Mouse (Mus musculus): ENCODE results near the gene Plekhm1. TPM values are rescaled to one million over a fixed set of nuclear protein-coding genes. Genes with fewer than 3 reads are reported as not detected.
"Not testable (repeated sequence)": the region's sequence is repeated elsewhere in the genome, so short reads cannot be mapped to it uniquely, and the experiment has no call there.

The Plekhm1 gene
- polyA plus RNA-seq (2016; fragmentation: Nextera tagmentation; extraction: Ambion mirVana) = 12.1 and 12.7 TPM in 2 replicates

DNA sequence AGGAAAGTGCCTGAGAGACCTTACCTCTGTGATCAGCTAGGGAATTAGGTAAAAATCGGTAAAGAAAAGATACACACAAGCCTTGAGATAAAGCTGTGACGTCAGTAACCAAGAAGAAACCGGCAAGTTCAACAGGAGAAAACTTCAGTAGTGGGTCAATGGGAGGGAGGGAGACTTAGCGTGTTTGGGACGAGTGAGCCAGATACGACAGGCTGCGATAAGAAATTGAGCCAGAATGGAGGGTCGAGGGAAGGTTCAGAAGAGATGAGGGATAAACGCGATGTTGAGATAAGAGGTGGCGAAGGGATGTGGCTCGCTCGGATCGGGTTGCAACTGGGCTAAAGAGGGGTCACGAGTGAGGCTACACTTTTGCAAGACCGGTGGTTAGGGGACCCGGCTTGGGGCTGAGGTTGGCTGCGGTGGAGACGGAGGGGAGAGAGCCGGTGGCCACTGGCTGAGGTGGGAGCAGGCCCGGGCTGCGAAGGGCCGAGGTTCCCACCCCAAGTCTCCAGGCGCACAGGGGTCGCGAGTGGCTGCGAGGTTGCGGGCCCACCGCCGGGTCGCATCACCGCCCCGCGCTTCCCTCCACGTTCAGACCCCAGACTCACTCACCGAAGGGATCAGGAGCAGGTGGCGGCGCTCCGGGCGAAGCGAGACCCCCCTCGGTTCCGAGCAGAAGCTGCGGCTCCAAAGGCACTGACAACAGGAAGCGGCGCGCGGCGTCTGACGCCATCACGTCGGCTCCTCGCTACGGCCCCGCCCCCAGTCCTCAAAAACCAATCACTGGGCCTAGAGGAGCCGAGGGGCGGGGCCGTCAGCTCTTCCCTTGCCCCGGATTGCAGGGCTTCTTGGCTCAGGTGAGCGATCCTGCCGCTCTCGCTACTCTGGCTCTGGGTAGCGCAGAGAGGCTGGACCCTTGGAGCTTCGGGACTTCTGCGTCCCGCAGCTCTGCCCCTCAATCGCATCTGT lies at the start of gene Plekhm1:
TSS of gene Plekhm1 (minus strand) at position 707 of the 969 bp plus-strand sequence.
- peaks cover 22% of the 10 kb centered on the region for H3K4me1 ChIP-seq
- H3K27ac ChIP-seq (replicated peaks) = peak within 1 kb of the TSS; percentile 76
- H3K9ac ChIP-seq (replicated peaks) = peak within 1 kb of the TSS; percentile 83
- under 1% methylated on average over 65 of the region's 67 CpGs for WGBS
- peak within 1 kb of the TSS; percentile 89 for H3K4me2 ChIP-seq (replicated peaks)
- no peaks in the 10 kb centered on the region for H3K27me3 ChIP-seq
- H3K9me3 ChIP-seq = no peaks in the 10 kb centered on the region
- peak; percentile 98 for ATAC-seq (ENCODE audit: low FRiP score, low read depth)
- H3K36me3 ChIP-seq = peaks cover 3% of the 10 kb centered on the region; the same call in 1 of the 2 replicates
- peak within 1 kb of the TSS; percentile 85 for H3K4me3 ChIP-seq

DNA sequence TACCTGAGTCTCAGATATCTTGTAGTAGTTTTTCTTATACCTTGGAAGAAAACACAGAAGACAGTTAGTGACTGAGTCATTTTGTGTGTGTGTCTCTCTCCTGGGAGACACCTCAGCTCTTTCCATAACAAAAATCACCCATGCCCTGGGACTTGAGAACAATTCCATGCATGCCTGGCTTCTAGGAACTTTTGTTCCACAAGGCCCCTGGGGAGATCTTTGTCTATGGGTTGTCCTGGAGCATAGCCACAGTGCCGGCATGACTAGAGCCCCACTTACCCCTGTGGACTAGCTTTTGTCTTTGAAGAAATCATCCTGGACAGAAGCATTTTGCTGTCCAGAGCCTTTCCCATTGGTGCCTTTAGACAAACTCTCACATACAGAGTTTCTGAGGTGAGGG lies 38.6 kb upstream of the Plekhm1 start:
- H3K9me3 ChIP-seq; H3K27me3 ChIP-seq; H3K4me1 ChIP-seq; H3K9ac ChIP-seq (replicated peaks); H3K36me3 ChIP-seq; H3K4me3 ChIP-seq; H3K4me2 ChIP-seq (replicated peaks); H3K27ac ChIP-seq (replicated peaks); ATAC-seq (ENCODE audit: low FRiP score, low read depth): not testable (repeated sequence)
- WGBS = 20% methylated on average over 1 of the region's 1 CpGs

DNA sequence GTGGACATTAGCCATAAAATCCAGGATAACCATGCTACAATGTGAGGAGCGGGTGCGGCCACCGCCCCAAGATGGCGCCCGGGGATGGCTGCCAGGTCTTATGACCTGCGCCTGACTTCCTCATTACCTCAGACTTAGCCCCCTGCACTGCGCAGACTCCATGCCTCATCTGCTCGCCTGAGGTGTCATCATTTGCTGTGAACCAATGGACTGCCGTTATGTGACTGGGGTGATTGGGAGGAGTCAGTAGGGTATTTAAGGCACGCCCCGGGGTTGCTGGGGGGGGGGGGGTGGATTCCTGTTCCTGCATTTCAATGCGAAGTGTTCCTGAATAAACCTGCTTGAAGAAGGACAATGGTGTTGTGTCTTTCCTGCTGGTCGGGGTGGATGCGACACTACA lies 37.2 kb upstream of the Plekhm1 start:
- not testable (repeated sequence) for H3K4me3 ChIP-seq; H3K4me2 ChIP-seq (replicated peaks); H3K4me1 ChIP-seq; H3K27ac ChIP-seq (replicated peaks); H3K36me3 ChIP-seq; ATAC-seq (ENCODE audit: low FRiP score, low read depth); H3K9ac ChIP-seq (replicated peaks); H3K27me3 ChIP-seq; H3K9me3 ChIP-seq
- WGBS = 94% methylated on average over 14 of the region's 14 CpGs

DNA sequence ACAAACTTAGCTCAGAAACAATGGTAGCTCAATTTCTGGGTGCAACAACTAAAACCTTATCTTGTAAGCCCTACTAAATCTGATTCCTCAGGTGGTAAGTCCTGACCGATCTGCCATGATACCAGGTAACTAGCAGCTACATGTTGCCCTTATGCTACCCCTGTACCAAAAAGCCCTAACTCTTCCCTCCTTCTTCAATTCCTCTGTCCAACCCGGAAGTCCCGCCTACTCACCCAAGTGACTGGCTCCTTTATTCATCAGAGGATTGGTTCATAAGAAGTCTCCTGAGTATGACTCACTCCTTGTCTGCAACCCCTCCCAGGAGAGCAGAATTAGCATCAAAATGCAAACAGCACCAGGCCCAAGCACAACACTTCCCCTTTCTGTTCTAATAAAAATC lies 31.2 kb upstream of the Plekhm1 start:
- H3K9me3 ChIP-seq = no peaks in the 10 kb centered on the region
- H3K4me3 ChIP-seq = no peak overlapping the region
- H3K27me3 ChIP-seq = no peaks in the 10 kb centered on the region
- no peak for ATAC-seq (ENCODE audit: low FRiP score, low read depth)
- H3K36me3 ChIP-seq = no peaks in the 10 kb centered on the region
- H3K27ac ChIP-seq (replicated peaks) = no peak overlapping the region
- 96% methylated on average over 3 of the region's 3 CpGs for WGBS
- no peak overlapping the region for H3K4me2 ChIP-seq (replicated peaks)
- H3K4me1 ChIP-seq = no peaks in the 10 kb centered on the region
- no peak overlapping the region for H3K9ac ChIP-seq (replicated peaks)

DNA sequence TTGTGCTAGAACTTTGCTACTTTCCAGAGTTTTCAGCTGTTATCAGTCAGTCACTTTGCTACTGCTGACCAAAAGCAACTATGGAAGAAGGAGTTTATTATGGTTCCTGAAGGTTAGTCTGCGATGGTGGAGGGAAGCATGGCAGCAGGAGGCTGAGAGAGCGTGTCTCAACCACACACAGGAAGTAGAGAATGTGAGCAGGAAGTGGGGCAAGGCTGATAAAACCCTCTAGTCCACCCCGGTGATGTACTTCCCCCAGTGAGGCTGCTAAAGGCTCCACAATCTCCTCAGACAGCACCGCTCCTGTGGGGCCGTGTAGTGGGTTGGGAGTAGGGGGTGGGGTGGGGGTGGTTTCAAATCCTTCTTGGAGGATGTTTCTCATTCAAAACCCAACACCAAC lies 23.8 kb upstream of the Plekhm1 start:
- H3K9ac ChIP-seq (replicated peaks) = no peak overlapping the region
- H3K27ac ChIP-seq (replicated peaks) = no peak overlapping the region
- no peaks in the 10 kb centered on the region for H3K4me1 ChIP-seq
- no peaks in the 10 kb centered on the region for H3K36me3 ChIP-seq
- no peaks in the 10 kb centered on the region for H3K9me3 ChIP-seq
- H3K4me3 ChIP-seq = no peak overlapping the region
- no peak overlapping the region for H3K4me2 ChIP-seq (replicated peaks)
- 79% methylated on average over 5 of the region's 5 CpGs for WGBS
- ATAC-seq (ENCODE audit: low FRiP score, low read depth) = no peak
- no peaks in the 10 kb centered on the region for H3K27me3 ChIP-seq

DNA sequence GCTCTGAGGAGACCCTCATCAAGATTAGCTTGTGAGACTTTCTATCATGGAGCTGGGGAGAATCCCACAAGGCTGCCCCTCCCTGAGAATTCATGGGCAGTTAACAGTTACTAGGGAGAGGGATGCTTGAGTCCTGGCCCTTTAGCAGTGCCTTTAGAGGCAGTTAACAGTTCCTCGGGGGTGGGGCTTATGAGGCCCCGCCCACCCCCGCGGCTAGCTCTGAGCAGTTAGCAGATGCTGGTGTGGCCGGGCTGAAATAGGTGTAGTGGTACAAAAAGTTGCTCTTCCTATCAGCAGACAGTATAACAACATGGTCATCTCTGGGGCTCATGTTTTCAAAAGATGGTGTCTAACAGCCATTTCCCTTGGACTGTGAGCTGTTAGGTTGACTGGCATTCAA lies 12.5 kb upstream of the Plekhm1 start:
- 46% methylated on average over 5 of the region's 5 CpGs for WGBS
- no peak overlapping the region for H3K27ac ChIP-seq (replicated peaks)
- H3K9me3 ChIP-seq = no peaks in the 10 kb centered on the region

DNA sequence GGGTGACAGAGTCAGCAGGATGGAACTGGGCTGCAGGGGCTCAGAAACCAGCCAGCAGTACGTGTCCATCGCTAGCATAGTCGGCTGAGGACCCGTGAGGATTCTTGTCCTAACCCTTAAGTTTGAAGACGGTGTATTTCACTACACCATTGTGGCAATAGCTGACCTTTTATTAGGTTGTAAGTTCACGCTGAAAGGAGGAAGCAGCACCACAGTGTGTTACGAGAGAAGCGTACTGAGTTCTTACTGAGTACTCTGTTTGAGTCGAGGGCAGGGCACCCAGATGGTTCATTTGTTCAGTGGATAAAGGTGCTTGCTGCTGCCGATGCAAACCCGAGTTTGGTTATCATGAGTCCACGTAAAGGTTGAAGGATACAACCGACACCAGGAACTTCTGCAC lies 7.2 kb upstream of the Plekhm1 start:
- Histone ChIP-seq H3K4me2 (replicated peaks) (no peak overlapping the region), H3K4me3 (no peak overlapping the region), H3K36me3 (no peaks in the 10 kb centered on the region), H3K4me1 (no peaks in the 10 kb centered on the region), H3K27ac (replicated peaks) (no peak overlapping the region), H3K27me3 (no peaks in the 10 kb centered on the region), H3K9ac (replicated peaks) (no peak overlapping the region), H3K9me3 (no peaks in the 10 kb centered on the region)
- WGBS = 87% methylated on average over 13 of the region's 13 CpGs
- no peak for ATAC-seq (ENCODE audit: low FRiP score, low read depth)

More for the DNA sequence above, 12.5 kb upstream of the Plekhm1 start:
- no peaks in the 10 kb centered on the region for H3K4me1 ChIP-seq
- H3K36me3 ChIP-seq = no peaks in the 10 kb centered on the region
- H3K9ac ChIP-seq (replicated peaks) = no peak overlapping the region
- no peak overlapping the region for H3K4me2 ChIP-seq (replicated peaks)
- H3K4me3 ChIP-seq = no peak overlapping the region
- no peak for ATAC-seq (ENCODE audit: low FRiP score, low read depth)
- H3K27me3 ChIP-seq = no peaks in the 10 kb centered on the region

DNA sequence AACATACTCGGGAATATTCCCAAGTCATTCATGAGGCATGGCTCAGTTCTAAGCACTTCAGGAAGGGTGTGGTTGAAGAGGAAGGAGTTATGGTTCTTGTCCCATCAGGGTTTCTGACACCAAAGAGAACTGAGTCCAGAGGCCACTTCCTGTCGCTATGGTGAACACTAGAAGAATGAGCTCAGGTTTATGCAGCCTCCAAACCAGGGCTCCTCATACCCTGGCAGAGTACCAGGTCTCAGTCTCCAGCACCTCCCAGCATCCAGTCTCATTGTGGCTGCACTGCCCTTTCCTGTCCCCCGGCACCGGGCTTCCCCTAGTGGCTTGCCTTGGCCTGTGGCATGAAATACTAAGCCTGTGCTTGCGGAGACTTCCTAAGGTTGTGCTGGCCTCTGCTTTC lies 6.7 kb upstream of the Plekhm1 start:
- H3K27me3 ChIP-seq = no peaks in the 10 kb centered on the region
- no peaks in the 10 kb centered on the region for H3K36me3 ChIP-seq
- 81% methylated on average over 5 of the region's 5 CpGs for WGBS
- no peak overlapping the region for H3K27ac ChIP-seq (replicated peaks)
- no peak for ATAC-seq (ENCODE audit: low FRiP score, low read depth)
- no peak overlapping the region for H3K4me3 ChIP-seq
- no peak overlapping the region for H3K9ac ChIP-seq (replicated peaks)
- no peaks in the 10 kb centered on the region for H3K9me3 ChIP-seq
- H3K4me2 ChIP-seq (replicated peaks) = no peak overlapping the region
- H3K4me1 ChIP-seq = no peaks in the 10 kb centered on the region

DNA sequence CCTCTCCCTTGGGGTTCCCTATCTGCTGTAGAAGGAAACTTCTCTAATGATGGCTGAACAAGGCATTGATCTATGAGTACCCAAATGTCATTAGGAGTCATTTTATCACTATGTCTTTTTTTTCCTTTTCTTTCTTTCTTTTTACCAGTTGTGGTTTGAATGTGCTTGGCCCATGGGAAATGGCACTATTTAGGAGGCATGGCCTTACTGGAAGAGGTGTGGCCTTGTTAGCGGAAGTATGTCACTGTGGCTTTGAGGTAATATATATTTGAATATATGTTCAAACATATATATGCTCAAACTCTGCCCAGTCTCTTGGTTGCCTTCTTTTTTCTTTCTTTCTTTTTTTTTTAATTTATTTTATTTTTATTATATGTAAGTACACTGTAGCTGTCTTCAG lies 1.0 kb upstream of the Plekhm1 start:
- WGBS = 83% methylated on average over 1 of the region's 1 CpGs
- H3K27ac ChIP-seq (replicated peaks) = no peak overlapping the region
- H3K27me3 ChIP-seq = no peaks in the 10 kb centered on the region
- no peak overlapping the region for H3K4me3 ChIP-seq
- H3K4me2 ChIP-seq (replicated peaks) = peak overlapping the region; percentile 89; the same call in 1 of the 2 replicates
- H3K36me3 ChIP-seq = peaks cover 3% of the 10 kb centered on the region; the same call in 1 of the 2 replicates
- no peak overlapping the region for H3K9ac ChIP-seq (replicated peaks)
- peaks cover 22% of the 10 kb centered on the region for H3K4me1 ChIP-seq
- no peak for ATAC-seq (ENCODE audit: low FRiP score, low read depth)
- no peaks in the 10 kb centered on the region for H3K9me3 ChIP-seq

DNA sequence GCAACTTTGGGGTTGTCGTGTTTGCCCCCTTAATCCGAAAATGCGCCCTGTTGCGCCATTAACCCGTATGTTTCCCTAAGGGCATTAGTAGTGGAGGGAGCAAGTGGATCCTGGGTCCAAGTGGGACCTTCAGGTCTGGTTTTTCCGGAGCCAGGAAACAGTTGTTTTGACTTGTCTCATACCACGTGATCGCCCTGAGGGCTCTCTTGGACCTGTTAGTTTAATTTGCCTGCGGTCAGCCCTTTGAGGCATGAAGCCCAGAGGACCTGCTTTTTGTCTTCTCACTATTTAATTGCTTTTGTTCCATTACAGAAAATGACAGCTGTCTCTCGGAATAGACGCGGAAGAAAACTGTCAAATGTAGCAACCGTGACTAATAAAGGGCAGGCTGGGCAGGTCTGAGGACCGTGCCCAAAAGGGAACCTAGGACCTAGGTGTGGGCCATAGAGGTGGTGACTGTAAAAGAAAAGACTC lies 500 bp upstream of the Plekhm1 start:
- Histone ChIP-seq H3K4me1 (peaks cover 22% of the 10 kb centered on the region), H3K9me3 (no peaks in the 10 kb centered on the region), H3K4me2 (replicated peaks) (peak overlapping the region; percentile 89), H3K9ac (replicated peaks) (peak overlapping the region; percentile 56), H3K4me3 (peak overlapping the region; percentile 85), H3K36me3 (peaks cover 3% of the 10 kb centered on the region; the same call in 1 of the 2 replicates), H3K27me3 (no peaks in the 10 kb centered on the region), H3K27ac (replicated peaks) (peak overlapping the region; percentile 54; the same call in 1 of the 2 replicates)
- peak; percentile 53 for ATAC-seq (ENCODE audit: low FRiP score, low read depth)
- WGBS = 5% methylated on average over 14 of the region's 14 CpGs

DNA sequence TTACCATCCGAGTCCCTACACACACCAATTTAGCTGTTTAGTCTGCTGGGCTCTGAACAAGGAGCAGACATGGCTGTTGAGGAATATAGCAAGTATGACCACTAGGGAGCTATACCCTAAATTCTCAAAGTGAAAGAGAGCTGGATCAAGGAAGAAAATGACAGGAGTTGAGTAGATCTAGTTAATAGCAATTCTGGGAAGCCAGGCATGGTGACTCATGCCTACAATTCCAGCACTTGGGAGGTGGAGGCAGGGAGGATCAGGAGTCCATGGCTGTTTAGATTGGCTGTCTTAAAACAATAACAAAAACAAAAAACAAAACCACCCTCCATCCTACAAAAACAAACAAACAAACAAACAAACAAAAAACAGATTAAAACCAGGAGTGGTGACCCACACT lies 1.2 kb downstream of the Plekhm1 start:
- 76% methylated on average over 1 of the region's 1 CpGs for WGBS
- ATAC-seq (ENCODE audit: low FRiP score, low read depth) = no peak
- Histone ChIP-seq H3K4me3 (peak overlapping the region; percentile 85), H3K9ac (replicated peaks) (peak overlapping the region; percentile 11; the same call in 1 of the 2 replicates), H3K9me3 (no peaks in the 10 kb centered on the region), H3K4me2 (replicated peaks) (peak overlapping the region; percentile 89), H3K36me3 (peaks cover 3% of the 10 kb centered on the region; the same call in 1 of the 2 replicates), H3K27ac (replicated peaks) (no peak overlapping the region), H3K4me1 (peaks cover 24% of the 10 kb centered on the region), H3K27me3 (no peaks in the 10 kb centered on the region)

DNA sequence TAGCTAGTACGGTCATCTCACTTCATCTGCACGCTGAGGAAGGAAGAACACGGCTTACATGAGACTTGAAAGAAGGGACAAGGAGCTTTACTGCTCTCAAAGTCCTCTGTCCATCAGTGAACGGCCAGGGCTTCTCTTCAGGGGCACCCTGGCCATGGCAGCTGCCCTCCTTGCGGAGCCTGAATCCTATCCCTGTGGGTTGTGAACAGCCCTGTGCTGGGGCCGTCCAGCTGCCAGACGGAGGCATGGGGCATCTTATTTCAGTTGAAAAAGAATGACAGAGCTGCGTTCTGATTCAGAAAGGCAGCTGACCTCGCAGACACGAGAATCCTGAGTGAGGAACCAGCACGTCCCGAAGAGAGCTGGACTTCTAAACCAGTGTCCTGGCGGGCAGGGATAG lies 3.6 kb downstream of the Plekhm1 start:
- Histone ChIP-seq H3K4me2 (replicated peaks) (no peak overlapping the region), H3K4me1 (peaks cover 24% of the 10 kb centered on the region), H3K9me3 (no peaks in the 10 kb centered on the region), H3K27ac (replicated peaks) (no peak overlapping the region), H3K27me3 (no peaks in the 10 kb centered on the region), H3K36me3 (peaks cover 5% of the 10 kb centered on the region; the same call in 1 of the 2 replicates), H3K9ac (replicated peaks) (no peak overlapping the region), H3K4me3 (no peak overlapping the region)
- no peak for ATAC-seq (ENCODE audit: low FRiP score, low read depth)
- WGBS = 93% methylated on average over 13 of the region's 13 CpGs

Measured in midbrain, embryonic 12.5 days (tissue).